In the genomic region with DNA sequence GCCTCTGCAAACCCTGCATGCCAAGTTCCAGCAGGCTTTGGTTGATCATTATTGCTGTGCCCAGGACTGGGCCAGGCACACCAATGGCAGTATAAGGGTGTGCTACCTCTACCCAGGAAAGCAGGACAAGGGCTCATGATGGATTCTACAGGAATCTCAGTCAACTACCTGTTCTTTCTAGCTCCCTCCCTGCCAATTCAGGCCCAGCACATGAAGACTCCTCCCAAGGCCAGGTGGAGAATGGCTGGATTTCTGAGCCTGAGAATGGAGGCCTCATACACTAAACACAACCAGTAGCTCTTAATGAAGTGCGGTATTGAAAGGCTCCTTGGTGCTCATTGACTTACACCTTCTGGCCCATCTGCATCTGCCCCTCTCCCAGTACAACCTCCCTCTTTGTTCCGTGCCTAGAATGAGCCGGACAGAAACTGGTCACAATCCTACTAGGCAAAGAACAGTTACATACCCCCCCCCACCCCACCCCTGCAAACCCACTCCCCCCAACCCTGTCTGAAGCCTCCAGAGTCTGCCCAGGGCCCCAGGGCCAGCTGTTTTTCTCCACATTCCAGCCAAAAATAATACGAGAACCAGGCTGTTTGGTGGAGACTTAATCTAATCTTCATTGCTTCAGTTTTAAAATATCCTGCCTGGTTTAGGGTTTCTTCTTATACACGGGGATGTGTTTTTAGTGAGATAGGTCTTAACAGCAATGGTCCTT, we compare ENCODE assay signal across 10 mouse cellular contexts. TPM values are rescaled to one million over a fixed set of nuclear protein-coding genes. Genes with fewer than 3 reads are reported as not detected.
DNase-seq lines count a peak whose midpoint lies in the region; ATAC-seq lines count a peak whose summit lies in the region.
"Had no signal": no experiment of that assay in that cellular context is flagged by ENCODE, and none has a peak within 500 bp of the region (broad histone marks: within the 10 kb centered on the region; RNA-seq: fewer than 3 reads in every experiment).

No protein-coding gene starts in this region.

- no peak overlapping the region for H3K4me2 ChIP-seq in heart, embryonic 14.5 days (ENCODE audit: low read length)
- peak overlapping the region; percentile 49; the same call in 1 of the 2 replicates for H3K4me2 ChIP-seq in limb, embryonic 12.5 days

- peaks cover 24 to 40% of the 10 kb centered on the region in 2 experiments for H3K4me1 ChIP-seq in heart, embryonic 14.5 days (ENCODE audit: control insufficient read depth in 2 of 2, insufficient read depth in 2 of 2, low read length in 2 of 2)
- peaks cover 82% of the 10 kb centered on the region for H3K4me1 ChIP-seq in limb, embryonic 12.5 days (replicated peaks)

- WGBS in heart, embryonic 14.5 days, result 36% methylated on average over 5 of the region's 5 CpGs
- 16% methylated on average over 5 of the region's 5 CpGs for WGBS in limb, embryonic 12.5 days

- H3K27ac ChIP-seq in heart, embryonic 14.5 days (replicated peaks in 1 of 2; ENCODE audit: control insufficient read depth in 1 of 2, insufficient read depth in 1 of 2, low read depth in 2 of 2, low read length in 2 of 2), result peak overlapping the region; percentile 40 to 47; a peak in 3 of 4 replicates
- peak overlapping the region; percentile 59 for H3K27ac ChIP-seq in limb, embryonic 12.5 days

- H3K27me3 ChIP-seq in heart, embryonic 14.5 days (ENCODE audit: control insufficient read depth, insufficient read depth, low read length), result 0 out of 2 replicates have a peak, but pooled peaks cover 4% of the 10 kb centered on the region
- peaks cover 71% of the 10 kb centered on the region for H3K27me3 ChIP-seq in limb, embryonic 12.5 days

- DNase-seq in heart, postnatal 25 days (ENCODE audit: low spot score), result no peak
- DNase-seq in urinary bladder, postnatal 4 days (ENCODE audit: low spot score in 2 of 2), result peak; percentile 15 to 45
- no peak for DNase-seq in urinary bladder, postnatal 10 days (ENCODE audit: low spot score)
- no peak for DNase-seq in cerebellum, postnatal 36 days
- no peak for DNase-seq in right cerebral cortex, postnatal 36 days (ENCODE audit: low spot score in 2 of 2)
- DNase-seq: cerebellum, postnatal 10 days; liver; lung, postnatal 14 days had no signal

- H3K9me3 ChIP-seq in heart, embryonic 14.5 days (ENCODE audit: control insufficient read depth, low read length), result no peaks in the 10 kb centered on the region
- no peaks in the 10 kb centered on the region for H3K9me3 ChIP-seq in limb, embryonic 12.5 days

- peak; percentile 51 for ATAC-seq in heart, embryonic 14.5 days (ENCODE audit: insufficient number of reproducible peaks, insufficient read depth, low FRiP score, low read depth)
- ATAC-seq in limb, embryonic 12.5 days (ENCODE audit: insufficient number of reproducible peaks, insufficient read depth, low FRiP score, low TSS enrichment, low read depth), result no peak

- intact Hi-C loops in heart, postnatal 25 days (cut with DNase I), result no loop called here

- H3K4me3 ChIP-seq in heart, embryonic 14.5 days (ENCODE audit: control insufficient read depth in 1 of 2, insufficient read depth in 1 of 2, low read depth in 1 of 2, low read length in 2 of 2), result no peak overlapping the region
- no peak overlapping the region for H3K4me3 ChIP-seq in limb, embryonic 12.5 days (replicated peaks)

- no peak overlapping the region for H3K9ac ChIP-seq in heart, embryonic 14.5 days (ENCODE audit: low read length)
- H3K9ac ChIP-seq in limb, embryonic 12.5 days (replicated peaks), result no peak overlapping the region

- no peaks in the 10 kb centered on the region for H3K36me3 ChIP-seq in heart, embryonic 14.5 days (ENCODE audit: control insufficient read depth, insufficient read depth, low read length)
- no peaks in the 10 kb centered on the region for H3K36me3 ChIP-seq in limb, embryonic 12.5 days

RNA-seq across cellular contexts. Expression of a gene that starts 6.6 kb away (rescaled TPM):
- 2.4 and 3.6 TPM in 2 replicates for polyA plus RNA-seq in heart, embryonic 14.5 days (2014; fragmentation: Nextera tagmentation; extraction: Ambion mirVana)
- total RNA-seq in heart, postnatal 25 days (2021), result 1 to 10 TPM; 6.3 to 8.3 TPM
- polyA plus RNA-seq in limb, embryonic 12.5 days (2016; fragmentation: Nextera tagmentation; extraction: Ambion mirVana), result 15.5 and 18.6 TPM in 2 replicates

Comparison
In these comparisons a context has a peak if more than half of its experiments do, and no peak if none do; other contexts are left out.
1. DNase-seq: peak in urinary bladder, postnatal 4 days (2 of 2); none in heart, postnatal 25 days (single experiment), urinary bladder, postnatal 10 days (single experiment), cerebellum, postnatal 36 days (0 of 2) and right cerebral cortex, postnatal 36 days (0 of 2).